Mouse (Mus musculus) heart, embryonic 16.5 days (tissue): ENCODE measurements around the gene Gm10972. TPM values are rescaled to one million over a fixed set of nuclear protein-coding genes. Genes with fewer than 3 reads are reported as not detected.
"Not testable (repeated sequence)": the region's sequence is repeated elsewhere in the genome, so short reads cannot be mapped to it uniquely, and the experiment has no call there.

Source experiments
- ATAC-seq: fragments of 200-750 bp; cut with Nextera tagmentation; replicated peaks from 2 replicates; pipeline ENCODE4 v1.8.0; 2017; ENCODE audit warnings: moderate number of reproducible peaks; ENCODE audit not compliant: insufficient read depth, low FRiP score; ENCODE audit errors: extremely low read depth
- H3K27ac ChIP-seq: fragments of 300-500 bp; sonication (generic); 2 replicates; pipeline ENCODE4 v1.5.1; 2014; ENCODE audit warnings: mild to moderate bottlenecking, low read length, control low read depth, moderate library complexity
- H3K27me3 ChIP-seq: fragments of 300-500 bp; sonication (generic); 2 replicates; pipeline ENCODE4 v1.6.1; 2014; ENCODE audit warnings: low read length, mixed read lengths; ENCODE audit not compliant: control insufficient read depth, insufficient read depth
- H3K36me3 ChIP-seq: fragments of 300-500 bp; sonication (generic); 2 replicates; pipeline ENCODE4 v1.6.1; 2014; ENCODE audit not compliant: control insufficient read depth, insufficient read depth
- H3K4me1 ChIP-seq: fragments of 300-500 bp; sonication (generic); 2 replicates; pipeline ENCODE4 v1.6.1; 2014; ENCODE audit warnings: low read length, mixed read lengths; ENCODE audit not compliant: control insufficient read depth, insufficient read depth
- H3K4me2 ChIP-seq: fragments of 300-500 bp; sonication (generic); 2 replicates; pipeline ENCODE4 v1.6.1; 2014; ENCODE audit warnings: low read depth, mild to moderate bottlenecking, control low read depth, low read length
- H3K4me3 ChIP-seq: fragments of 300-500 bp; sonication (generic); 2 replicates; pipeline ENCODE4 v1.5.1; 2014; ENCODE audit warnings: mild to moderate bottlenecking, control low read depth, low read length
- H3K9ac ChIP-seq: fragments of 300-500 bp; sonication (generic); 2 replicates; pipeline ENCODE4 v1.6.1; 2014; ENCODE audit warnings: low read length, control low read depth
- H3K9me3 ChIP-seq: fragments of 300-500 bp; sonication (generic); replicated peaks from 2 replicates; pipeline ENCODE4 v1.6.1; 2016; ENCODE audit warnings: low read length; ENCODE audit not compliant: control insufficient read depth
- WGBS: fragments of 180-500 bp; shearing (Covaris S2); extraction: QIAGEN DNeasy Blood & Tissue Kit; methylation state at CpG from one replicate; pipeline ENCODE4 v1.1.7; 2014; 5-methylcytosine and 5-hydroxymethylcytosine counted together
- polyA plus RNA-seq: library from polyadenylated mRNA; unstranded; fragments of >200 nt; fragmentation: Nextera tagmentation; extraction: Ambion mirVana; gene quantifications from 2 replicates; pipeline ENCODE4 v1.2.1, GENCODE M21; 2015

Gene Gm10972
- polyA plus RNA-seq, 1 experiment from 2014 or later, result not detected

DNA sequence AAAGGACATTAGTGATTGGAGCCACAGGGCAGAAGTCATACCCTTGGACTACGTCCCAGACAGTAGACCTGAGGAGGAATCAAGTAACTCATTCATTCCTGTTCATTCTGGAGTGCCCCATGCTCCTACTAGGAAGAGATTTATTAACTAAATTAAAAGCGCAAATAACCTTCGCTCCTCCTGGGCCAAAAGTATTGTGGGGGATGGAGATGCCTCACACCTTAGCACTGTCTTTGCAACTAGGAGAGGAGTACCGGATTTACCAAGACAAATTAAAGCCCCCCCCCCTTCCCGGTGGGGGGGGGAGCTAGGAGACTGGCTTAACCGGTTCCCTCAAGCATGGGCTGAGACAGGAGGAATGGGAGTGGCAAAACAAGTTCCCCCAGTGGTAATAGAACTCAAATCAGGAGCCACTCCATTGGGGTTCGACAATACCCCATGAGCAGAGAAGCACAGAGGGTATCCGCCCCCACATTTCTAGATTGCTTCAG is 36.5 kb downstream of the Gm10972 start:
- Histone ChIP-seq H3K4me2 (no peak overlapping the region), H3K36me3 (no peaks in the 10 kb centered on the region), H3K9me3 (no peaks in the 10 kb centered on the region), H3K4me1 (no peaks in the 10 kb centered on the region), H3K27me3 (no peaks in the 10 kb centered on the region; the same call in 1 of the 2 replicates), H3K4me3 (no peak overlapping the region), H3K27ac (no peak overlapping the region), H3K9ac (no peak overlapping the region)
- no peak for ATAC-seq
- 78% methylated on average over 8 of the region's 8 CpGs for WGBS

DNA sequence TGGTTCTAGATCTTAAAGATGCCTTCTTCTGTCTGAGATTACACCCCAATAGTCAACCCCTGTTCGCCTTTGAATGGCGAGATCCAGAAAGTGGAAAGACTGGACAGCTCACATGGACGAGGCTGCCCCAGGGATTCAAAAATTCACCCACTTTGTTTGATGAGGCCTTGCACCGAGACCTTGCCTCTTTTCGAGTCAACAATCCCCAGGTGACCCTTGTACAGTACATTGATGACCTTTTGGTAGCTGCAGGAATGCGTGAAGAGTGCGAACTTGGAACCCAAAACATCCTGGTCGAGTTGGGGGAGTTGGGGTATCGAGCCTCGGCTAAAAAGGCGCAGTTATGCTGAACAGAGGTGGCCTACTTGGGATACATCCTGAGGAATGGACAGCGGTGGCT is 37.1 kb downstream of the Gm10972 start:
- not testable (repeated sequence) for H3K4me1 ChIP-seq, H3K27ac ChIP-seq, H3K36me3 ChIP-seq, H3K4me3 ChIP-seq, ATAC-seq, H3K9me3 ChIP-seq, H3K27me3 ChIP-seq, H3K4me2 ChIP-seq, H3K9ac ChIP-seq
- 88% methylated on average over 12 of the region's 12 CpGs for WGBS

- no peak overlapping the region for H3K9ac ChIP-seq
- H3K4me2 ChIP-seq, result no peak overlapping the region
- no peaks in the 10 kb centered on the region for H3K36me3 ChIP-seq
- H3K27ac ChIP-seq, result no peak overlapping the region
- no peaks in the 10 kb centered on the region for H3K4me1 ChIP-seq
- H3K9me3 ChIP-seq, result no peaks in the 10 kb centered on the region
- no peak overlapping the region for H3K4me3 ChIP-seq
- WGBS, result 81% methylated on average over 16 of the region's 16 CpGs
- no peak for ATAC-seq
- no peaks in the 10 kb centered on the region; the same call in 1 of the 2 replicates for H3K27me3 ChIP-seq
Observed at GRCm38 (mm10) chr3:94680783-94681182, 37.9 kb downstream of the Gm10972 start.

- Histone ChIP-seq H3K9me3 (no peaks in the 10 kb centered on the region), H3K4me1 (no peaks in the 10 kb centered on the region), H3K9ac (no peak overlapping the region), H3K4me3 (no peak overlapping the region), H3K27me3 (no peaks in the 10 kb centered on the region), H3K36me3 (no peaks in the 10 kb centered on the region), H3K4me2 (no peak overlapping the region), H3K27ac (no peak overlapping the region)
- WGBS, result 81% methylated on average over 6 of the region's 6 CpGs
- ATAC-seq, result no peak
Observed at GRCm38 (mm10) chr3:94683646-94684045, 40.7 kb downstream of the Gm10972 start.

GRCm38 (mm10) chr3:94685989-94686772 is 43.3 kb downstream of the Gm10972 start:
- H3K4me3 ChIP-seq, H3K9me3 ChIP-seq, H3K36me3 ChIP-seq, ATAC-seq, H3K9ac ChIP-seq, H3K27me3 ChIP-seq, H3K4me1 ChIP-seq, H3K27ac ChIP-seq, H3K4me2 ChIP-seq: not testable (repeated sequence)
- WGBS, result 77% methylated on average over 8 of the region's 8 CpGs

GRCm38 (mm10) chr3:94688698-94689097 is 45.8 kb downstream of the Gm10972 start:
- not testable (repeated sequence) for H3K4me3 ChIP-seq, ATAC-seq
- WGBS, result 100% methylated on average over 1 of the region's 3 CpGs

GRCm38 (mm10) chr3:94689195-94689594 is 46.3 kb downstream of the Gm10972 start:
- not testable (repeated sequence) for H3K4me3 ChIP-seq, ATAC-seq, H3K4me2 ChIP-seq, H3K27me3 ChIP-seq, H3K27ac ChIP-seq, H3K9ac ChIP-seq, H3K4me1 ChIP-seq, H3K36me3 ChIP-seq, H3K9me3 ChIP-seq
- WGBS, result 67% methylated on average over 1 of the region's 1 CpGs

More at GRCm38 (mm10) chr3:94688698-94689097, 45.8 kb downstream of the Gm10972 start:
- not testable (repeated sequence) for H3K27me3 ChIP-seq, H3K36me3 ChIP-seq, H3K9me3 ChIP-seq, H3K27ac ChIP-seq, H3K4me1 ChIP-seq, H3K4me2 ChIP-seq, H3K9ac ChIP-seq

- not testable (repeated sequence) for ATAC-seq, H3K9me3 ChIP-seq, H3K27me3 ChIP-seq, H3K27ac ChIP-seq, H3K36me3 ChIP-seq, H3K9ac ChIP-seq, H3K4me1 ChIP-seq, H3K4me3 ChIP-seq, H3K4me2 ChIP-seq
- WGBS, result 61% methylated on average over 6 of the region's 6 CpGs
Observed at GRCm38 (mm10) chr3:94690162-94690561, 47.2 kb downstream of the Gm10972 start.

- Histone ChIP-seq H3K27ac (no peak overlapping the region), H3K4me3 (no peak overlapping the region), H3K9ac (no peak overlapping the region), H3K27me3 (no peaks in the 10 kb centered on the region), H3K9me3 (no peaks in the 10 kb centered on the region), H3K36me3 (no peaks in the 10 kb centered on the region), H3K4me2 (no peak overlapping the region), H3K4me1 (no peaks in the 10 kb centered on the region; the same call in 1 of the 2 replicates)
- no peak for ATAC-seq
Observed at GRCm38 (mm10) chr3:94690616-94691247, 47.8 kb downstream of the Gm10972 start.
